Mouse (Mus musculus) left cerebral cortex, postnatal 36 days (tissue): ENCODE measurements around the gene Ppih. TPM values are rescaled to one million over a fixed set of nuclear protein-coding genes. Genes with fewer than 3 reads are reported as not detected.

Experiments
- total RNA-seq, 2 experiments: library from RNA; stranded (reverse); gene quantifications; 2 replicates each; pipeline ENCODE4 v1.2.3; 2021

Gene Ppih
- total RNA-seq, 2 experiments from 2014 or later = 15.2 to 16.2 TPM

Other genes with a start within 250 kb of the Ppih start
- 100 to 1,000 TPM; 107 to 126 TPM for gene Slc2a1, start 211.8 kb downstream of the Ppih start, total RNA-seq
- 1 to 10 TPM; 6.9 to 8.6 TPM for gene Zfp691, start 146.4 kb downstream of the Ppih start, total RNA-seq
- under 1 TPM; 0.44 to 0.75 TPM for gene Ermap, start 130.5 kb downstream of the Ppih start, total RNA-seq
- 10 to 100 TPM; 18.5 to 20.5 TPM for gene Svbp, start 125.2 kb downstream of the Ppih start, total RNA-seq
- under 1 TPM; 0.57 to 0.91 TPM for gene Tmem269, start 102.3 kb downstream of the Ppih start, total RNA-seq
- gene AU022252, start 87.8 kb downstream of the Ppih start, total RNA-seq = 10 to 100 TPM; 28.0 to 34.5 TPM
- gene P3h1, start 87.6 kb downstream of the Ppih start, total RNA-seq = 1 to 10 TPM; 4.9 to 7.7 TPM
- gene Cldn19, start 65.1 kb downstream of the Ppih start, total RNA-seq = under 1 TPM; 0.27 to 0.32 TPM
- gene Ybx1, start 25.9 kb downstream of the Ppih start, total RNA-seq = 100 to 1,000 TPM; 211 to 212 TPM
- 10 to 100 TPM; 19.5 to 23.3 TPM for gene Ccdc30, start 95.0 kb upstream of the Ppih start, total RNA-seq
- 1 to 10 TPM; 4.7 to 7.2 TPM for gene Ppcs, start 101.9 kb upstream of the Ppih start, total RNA-seq
- gene Zmynd12, start 102.3 kb upstream of the Ppih start, total RNA-seq = under 1 TPM in 1 of 2 experiments, not detected in 1; 0.88 TPM
- 1 to 10 TPM; 6.5 to 7.9 TPM for gene Rimkla, start 172.1 kb upstream of the Ppih start, total RNA-seq
- 10 to 100 TPM; 65.4 to 71.2 TPM for gene Foxj3, start 216.5 kb upstream of the Ppih start, total RNA-seq
- 10 to 100 TPM; 21.7 to 26.1 TPM for gene Frg2f1, start 219.0 kb upstream of the Ppih start, total RNA-seq